Mouse (Mus musculus) kidney, adult 10 weeks (tissue): ENCODE measurements around the gene Btbd7. TPM values are rescaled to one million over a fixed set of nuclear protein-coding genes. Genes with fewer than 3 reads are reported as not detected.

Source experiments
- polyA plus RNA-seq: library from polyadenylated mRNA; stranded (reverse); fragments of 350-450 nt; fragmentation: Illumina TruSeq; extraction: RNeasy Lipid Tissue Mini Kit (QIAGEN cat#74804); gene quantifications from one replicate; pipeline ENCODE4 v1.2.3, GENCODE M21; 2014; ENCODE audit warnings: low read depth, low replicate concordance

Btbd7 gene
- polyA plus RNA-seq, result 30.0 TPM

GRCm38 (mm10) chr12:102878031-102878823 lies at the start of gene Btbd7:
TSS of gene Btbd7 (minus strand) at chr12:102878471.

DNA sequence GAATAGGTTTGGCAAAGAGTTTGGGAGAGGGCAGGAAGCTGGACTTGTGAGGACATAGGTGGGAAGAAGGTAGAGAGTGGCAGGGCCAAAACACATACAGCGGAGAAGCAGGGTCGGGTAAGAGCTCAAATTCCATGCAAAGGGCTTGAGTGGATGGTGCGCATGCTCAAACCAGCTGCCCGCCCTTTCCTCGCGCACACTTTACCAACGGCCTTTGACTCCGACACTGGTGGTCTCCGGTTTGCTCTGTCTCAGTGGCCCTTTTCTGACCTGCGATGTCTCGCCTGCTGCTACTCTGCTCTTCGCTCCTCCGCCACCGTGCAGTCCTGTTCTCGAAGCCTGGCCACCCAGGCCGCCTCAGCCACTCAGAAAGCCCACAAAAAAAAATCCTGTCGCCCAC lies 20.8 kb upstream of the Btbd7 start, which contains the start of gene Cox8c:
Cox8c (plus strand) TSS at position 226 of the 400 bp plus-strand sequence.

GRCm38 (mm10) chr12:102758403-102758756 lies 119.9 kb downstream of the Btbd7 start, which contains the start of gene Gm20604:
TSS of gene Gm20604 (minus strand) at chr12:102758672.

GRCm38 (mm10) chr12:102757689-102758402 lies 120.4 kb downstream of the Btbd7 start, which contains the start of the genes Gm28051, Gon7 and Ubr7:
TSS of gene Gm28051 (minus strand) at chr12:102757765.
TSS of gene Gon7 (minus strand) at chr12:102757803.
TSS of gene Ubr7 (plus strand) at chr12:102757967.

DNA sequence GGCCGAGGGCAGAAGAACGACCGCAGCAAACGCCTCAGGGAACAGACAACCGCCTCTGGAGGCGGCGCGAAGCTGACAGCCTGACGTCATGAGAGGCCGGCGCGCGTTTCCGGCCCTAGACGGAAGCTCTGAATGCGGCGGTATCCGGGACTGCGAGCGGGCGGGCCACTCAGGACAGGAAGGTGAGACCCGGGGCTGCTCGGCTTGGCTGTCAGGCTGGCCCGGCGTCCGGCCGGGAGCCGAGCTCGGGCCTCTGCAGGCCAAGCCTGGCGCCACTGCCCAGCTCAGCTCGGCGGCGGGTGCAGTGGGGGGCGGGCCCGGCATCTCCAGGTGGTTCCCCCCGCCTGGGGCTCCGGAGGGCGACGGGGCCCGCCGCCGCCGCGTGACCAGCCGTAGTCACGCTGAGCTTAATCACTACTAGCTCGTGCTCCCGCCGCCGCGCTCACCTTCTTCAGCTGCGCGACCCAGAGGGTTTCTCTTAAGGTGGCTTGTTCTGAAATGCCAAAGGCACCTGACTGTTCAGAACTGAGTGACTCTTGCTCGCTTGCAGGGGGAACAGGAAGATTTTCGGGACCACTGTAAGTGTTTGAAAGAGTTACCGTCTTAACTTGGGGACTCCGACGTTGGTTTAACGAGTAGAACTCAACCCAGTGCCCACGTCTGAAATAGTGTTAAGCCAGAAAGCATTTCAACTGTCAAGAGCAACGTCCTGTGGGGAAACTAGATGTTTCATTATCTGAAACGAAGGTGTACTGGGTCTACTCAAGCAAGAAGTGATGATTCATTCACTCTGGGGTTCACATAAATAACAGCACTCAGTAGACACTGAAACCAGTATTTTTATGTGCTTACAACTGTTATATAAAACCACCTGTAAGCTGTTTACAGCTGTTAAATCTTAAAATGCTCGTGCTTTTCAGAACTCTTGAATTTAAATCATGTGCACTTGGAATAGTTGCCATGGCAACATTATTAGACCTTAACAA lies 134.4 kb downstream of the Btbd7 start, which contains the start of the genes Moap1 and Tmem251:
Moap1 (minus strand) TSS at position 73 of the 986 bp plus-strand sequence.
Tmem251 (plus strand) TSS at position 174 of the 986 bp plus-strand sequence.

Other genes starting within 250 kb of the Btbd7 start
- 0.32 TPM for gene Itpk1, start 173.5 kb downstream of the Btbd7 start, polyA plus RNA-seq
- 5.8 TPM for gene Moap1, start 134.8 kb downstream of the Btbd7 start, polyA plus RNA-seq
- 15.3 TPM for gene Tmem251, start 134.7 kb downstream of the Btbd7 start, polyA plus RNA-seq
- not detected for gene Gm28051, start 120.7 kb downstream of the Btbd7 start, polyA plus RNA-seq
- 16.9 TPM for gene Gon7, start 120.7 kb downstream of the Btbd7 start, polyA plus RNA-seq
- 27.8 TPM for gene Ubr7, start 120.5 kb downstream of the Btbd7 start, polyA plus RNA-seq
- gene Gm20604, start 119.8 kb downstream of the Btbd7 start, polyA plus RNA-seq, result 13.5 TPM
- not detected for gene Cox8c, start 20.8 kb upstream of the Btbd7 start, polyA plus RNA-seq
- gene Unc79, start 70.4 kb upstream of the Btbd7 start, polyA plus RNA-seq, result not detected